Mouse (Mus musculus): ENCODE results near the gene Rpl12. TPM values are rescaled to one million over a fixed set of nuclear protein-coding genes. Genes with fewer than 3 reads are reported as not detected.

The Rpl12 gene
- total RNA-seq, 2 experiments from 2014 or later, result 52.0 to 67.4 TPM

- no peak for DNase-seq
Observed at GRCm38 (mm10) chr2:32940483-32940882, 20.9 kb upstream of the Rpl12 start.

- no peak for DNase-seq
Observed at GRCm38 (mm10) chr2:32947454-32947853, 13.9 kb upstream of the Rpl12 start.

- no peak for DNase-seq
Observed at GRCm38 (mm10) chr2:32954581-32954980, 6.8 kb upstream of the Rpl12 start.

- DNase-seq, result no peak
Observed at GRCm38 (mm10) chr2:32957344-32957743, 4.0 kb upstream of the Rpl12 start.

GRCm38 (mm10) chr2:32960273-32960672, 1.1 kb upstream of the Rpl12 start:
- DNase-seq, result no peak

- no peak for DNase-seq
Observed at GRCm38 (mm10) chr2:32962062-32962874, 909 bp downstream of the Rpl12 start.

GRCm38 (mm10) chr2:32962875-32963220, 1.5 kb downstream of the Rpl12 start:
- DNase-seq, result no peak

- DNase-seq, result no peak
Observed at GRCm38 (mm10) chr2:32963544-32963943, 2.2 kb downstream of the Rpl12 start.

GRCm38 (mm10) chr2:32963981-32964380, 2.6 kb downstream of the Rpl12 start:
- no peak for DNase-seq

- DNase-seq, result no peak
Observed at GRCm38 (mm10) chr2:32964659-32965457, 3.5 kb downstream of the Rpl12 start.

GRCm38 (mm10) chr2:32965511-32966183, 4.3 kb downstream of the Rpl12 start:
- DNase-seq, result no peak

- no peak for DNase-seq
Observed at GRCm38 (mm10) chr2:32966184-32966688, 4.9 kb downstream of the Rpl12 start.

- peak; percentile 87 for DNase-seq
Observed at GRCm38 (mm10) chr2:32966689-32967631, 5.6 kb downstream of the Rpl12 start.

GRCm38 (mm10) chr2:32968024-32968614, 6.8 kb downstream of the Rpl12 start:
- no peak for DNase-seq

- DNase-seq, result no peak
Observed at GRCm38 (mm10) chr2:32969326-32969725, 8.0 kb downstream of the Rpl12 start.

- DNase-seq, result no peak
Observed at GRCm38 (mm10) chr2:32971235-32971634, 9.9 kb downstream of the Rpl12 start.

GRCm38 (mm10) chr2:32974216-32974615, 12.9 kb downstream of the Rpl12 start:
- no peak for DNase-seq

- DNase-seq, result no peak
Observed at GRCm38 (mm10) chr2:32977114-32977513, 15.8 kb downstream of the Rpl12 start.

- DNase-seq, result no peak
Observed at GRCm38 (mm10) chr2:32978675-32979074, 17.3 kb downstream of the Rpl12 start.

- DNase-seq, result no peak
Observed at GRCm38 (mm10) chr2:32979675-32980074, 18.3 kb downstream of the Rpl12 start.

GRCm38 (mm10) chr2:32981281-32981680, 19.9 kb downstream of the Rpl12 start:
- no peak for DNase-seq
